Mouse (Mus musculus) myocyte (in vitro differentiated cells): ENCODE results near the gene Spns2.

Experiments used
- E2F4 ChIP-seq: IDR thresholded peaks from one replicate; pipeline ENCODE4 v1.6.1; 2011; ENCODE audit warnings: mild to moderate bottlenecking, control low read depth, moderate library complexity; ENCODE audit not compliant: insufficient read depth
- MAX ChIP-seq: IDR thresholded peaks from one replicate; pipeline ENCODE4 v1.6.1; 2011; ENCODE audit warnings: low read depth, mild to moderate bottlenecking, control low read depth
- MYOG ChIP-seq, 3 experiments: IDR thresholded peaks; one replicate each; pipeline ENCODE4 v1.6.1; 2011; ENCODE audit warnings: control low read depth in 2 of 3, low read depth in 2 of 3, mild to moderate bottlenecking in 2 of 3; ENCODE audit not compliant: insufficient read length in 2 of 3, control insufficient read depth in 1 of 3, insufficient read depth in 1 of 3
- POLR2A ChIP-seq: IDR thresholded peaks from one replicate; pipeline ENCODE4 v1.6.1; 2011; ENCODE audit warnings: low read depth, mild to moderate bottlenecking, control low read depth, moderate library complexity; ENCODE audit not compliant: insufficient read length
- POLR2AphosphoS2 ChIP-seq: IDR thresholded peaks from one replicate; pipeline ENCODE4 v1.6.1; 2011; ENCODE audit warnings: low read depth, control low read depth; ENCODE audit not compliant: insufficient read length
- TCF3 ChIP-seq: IDR thresholded peaks from one replicate; pipeline ENCODE4 v1.6.1; 2011; ENCODE audit warnings: low read depth, control low read depth; ENCODE audit not compliant: insufficient read length

DNA sequence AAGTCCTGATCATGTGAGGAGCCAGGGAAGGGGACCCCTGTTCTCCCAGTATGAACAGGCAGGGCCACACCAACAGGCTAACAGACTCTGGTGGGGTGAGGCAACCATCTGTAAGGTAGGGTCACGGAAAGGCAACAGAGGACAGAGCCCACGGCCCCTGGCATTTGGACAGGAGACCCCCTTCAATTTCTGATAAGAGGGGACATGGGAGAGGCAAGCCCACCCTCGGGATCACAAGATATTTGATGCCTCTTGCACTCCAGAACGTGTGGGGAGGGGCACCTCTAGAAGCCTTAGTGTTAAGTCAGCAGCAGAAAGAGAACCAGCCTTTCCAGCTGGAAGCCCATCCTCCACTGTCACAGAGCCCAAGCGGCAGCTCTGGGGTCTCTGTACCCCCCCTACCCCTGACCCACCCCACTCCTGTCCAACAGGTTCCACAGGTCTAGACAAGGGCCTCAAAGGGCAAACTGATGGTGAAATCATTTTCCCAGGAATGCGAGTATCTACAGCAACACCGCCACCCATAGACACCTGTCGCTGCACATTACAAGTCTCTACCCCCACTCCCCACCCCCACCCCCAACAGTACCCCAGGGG is 83.5 kb downstream of the Spns2 start:
- TF ChIP-seq TCF3 (no peak), E2F4 (no peak), POLR2A (no peak), POLR2AphosphoS2 (no peak), MAX (no peak), MYOG (IDR thresholded peaks at IDR 0.05; ENCODE audit: control insufficient read depth in 1 of 3, insufficient read depth in 1 of 3, insufficient read length in 2 of 3, low read depth in 2 of 3) (no peak)
